Mouse (Mus musculus): ENCODE data around the gene Spsb1. TPM values are rescaled to one million over a fixed set of nuclear protein-coding genes. Genes with fewer than 3 reads are reported as not detected.

Gene Spsb1
- total and polyA plus RNA-seq, 3 experiments = 0.04 to 0.19 (median 0.07) TPM

DNA sequence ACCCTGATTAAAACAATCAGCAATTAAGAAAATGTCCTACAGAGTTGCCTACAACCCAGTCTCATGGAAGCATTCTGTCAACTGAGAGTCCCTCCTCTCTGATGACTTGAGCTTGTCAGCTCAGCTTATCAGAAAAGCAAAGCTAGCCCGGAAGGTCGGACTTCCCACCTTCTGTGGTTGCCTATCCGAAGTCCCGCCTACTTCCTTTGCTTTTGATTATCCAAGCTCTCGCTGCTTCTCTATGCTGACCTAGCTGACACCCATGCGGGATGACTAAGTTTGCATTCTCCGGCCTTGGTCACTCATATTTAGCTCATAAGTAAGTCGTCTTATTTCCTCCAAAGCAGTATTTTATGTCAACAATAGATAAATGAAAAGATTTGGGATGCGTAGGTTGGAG, 91.3 kb downstream of the Spsb1 start:
- Histone ChIP-seq H3K27me3 (replicated peaks) (peaks cover 68% of the 10 kb centered on the region), H3K4me2 (ENCODE audit: insufficient read depth, low read depth, poor library complexity, severe bottlenecking) (no peak overlapping the region), H3K4me3 (replicated peaks in 1 of 3; ENCODE audit: low read depth in 2 of 3, low read length in 2 of 3, poor library complexity in 1 of 3) (no peak overlapping the region), H3K36me3 (replicated peaks in 1 of 2; ENCODE audit: control insufficient read depth in 1 of 2, insufficient read depth in 1 of 2, low read length in 1 of 2) (no peaks in the 10 kb centered on the region), H3K4me1 (ENCODE audit: control insufficient read depth in 1 of 2, insufficient read depth in 2 of 2) (peaks cover 2 to 13% of the 10 kb centered on the region in 2 experiments; a peak in 3 of 4 replicates), H3K27ac (ENCODE audit: insufficient read depth, low read depth) (no peak overlapping the region), H3K79me2 (replicated peaks; ENCODE audit: control insufficient read depth, extremely low read depth, insufficient read depth, poor library complexity, severe bottlenecking) (no peaks in the 10 kb centered on the region), H3K9me3 (replicated peaks; ENCODE audit: low read length) (peaks cover 5% of the 10 kb centered on the region), H3K9ac (ENCODE audit: insufficient read depth, low read depth) (no peak overlapping the region)
- no peak for TF ChIP-seq MAZ (IDR thresholded peaks at IDR 0.05; ENCODE audit: low read depth, low read length)
- no peak for TF ChIP-seq GABPA (IDR thresholded peaks at IDR 0.05; ENCODE audit: insufficient replicate concordance, low read depth, low read length)
- no peak for TF ChIP-seq SMC3 (IDR thresholded peaks at IDR 0.05; ENCODE audit: low read depth, low read length)
- TF ChIP-seq MXI1 (IDR thresholded peaks at IDR 0.05; ENCODE audit: low read depth, low read length) = no peak
- no peak for TF ChIP-seq BHLHE40 (IDR thresholded peaks at IDR 0.05; ENCODE audit: low read depth, low read length)
- no peak for TF ChIP-seq EP300 (IDR thresholded peaks at IDR 0.05; ENCODE audit: low read length)
- no peak for TF ChIP-seq CHD1 (IDR thresholded peaks at IDR 0.05; ENCODE audit: low read depth, low read length)
- no peak for TF ChIP-seq USF1 (IDR thresholded peaks at IDR 0.05; ENCODE audit: low read depth, low read length)
- no peak for TF ChIP-seq CTCF (conservative IDR thresholded peaks at IDR 0.05 in 1 of 2, IDR thresholded peaks at IDR 0.05 in 1 of 2; ENCODE audit: low read depth in 2 of 2, low read length in 2 of 2)
- dilution Hi-C loops (cut with MboI; ENCODE audit: extremely low pct_ligation_motif_present, extremely low pct_unique_long_range_greater_than_20kb, low sequenced_read_pairs) = no loop called here
- no peak for DNase-seq (ENCODE audit: extremely low read depth)
- in situ Hi-C loops (cut with MboI; ENCODE audit: low pct_ligation_motif_present, low pct_unique_long_range_greater_than_20kb, low sequenced_read_pairs) = no loop called here

GRCm38 (mm10) chr4:149860393-149860792, 94.5 kb downstream of the Spsb1 start:
- no peak overlapping the region for H3K27ac ChIP-seq (ENCODE audit: insufficient read depth, low read depth)
- dilution Hi-C loops (cut with MboI; ENCODE audit: extremely low pct_ligation_motif_present, extremely low pct_unique_long_range_greater_than_20kb, low sequenced_read_pairs) = no loop called here
- in situ Hi-C loops (cut with MboI; ENCODE audit: low pct_ligation_motif_present, low pct_unique_long_range_greater_than_20kb, low sequenced_read_pairs) = no loop called here
- peaks cover 66% of the 10 kb centered on the region for H3K27me3 ChIP-seq (replicated peaks)
- H3K79me2 ChIP-seq (replicated peaks; ENCODE audit: control insufficient read depth, extremely low read depth, insufficient read depth, poor library complexity, severe bottlenecking) = no peaks in the 10 kb centered on the region
- peaks cover 5% of the 10 kb centered on the region for H3K9me3 ChIP-seq (replicated peaks; ENCODE audit: low read length)
- H3K36me3 ChIP-seq (replicated peaks in 1 of 2; ENCODE audit: control insufficient read depth in 1 of 2, insufficient read depth in 1 of 2, low read length in 1 of 2) = no peaks in the 10 kb centered on the region
- no peak overlapping the region for H3K4me3 ChIP-seq (replicated peaks in 1 of 3; ENCODE audit: low read depth in 2 of 3, low read length in 2 of 3, poor library complexity in 1 of 3)
- no peak overlapping the region for H3K4me2 ChIP-seq (ENCODE audit: insufficient read depth, low read depth, poor library complexity, severe bottlenecking)
- TF ChIP-seq MAFK (IDR thresholded peaks at IDR 0.05; ENCODE audit: insufficient replicate concordance, low read length) (peak; percentile 47; the same call in 1 of the 2 replicates), ZKSCAN1 (IDR thresholded peaks at IDR 0.05; ENCODE audit: borderline replicate concordance, low read depth, low read length) (no peak)
- peaks cover 3 to 23% of the 10 kb centered on the region in 2 experiments for H3K4me1 ChIP-seq (ENCODE audit: control insufficient read depth in 1 of 2, insufficient read depth in 2 of 2)
- no peak overlapping the region for H3K9ac ChIP-seq (ENCODE audit: insufficient read depth, low read depth)
- DNase-seq (ENCODE audit: extremely low read depth) = no peak

DNA sequence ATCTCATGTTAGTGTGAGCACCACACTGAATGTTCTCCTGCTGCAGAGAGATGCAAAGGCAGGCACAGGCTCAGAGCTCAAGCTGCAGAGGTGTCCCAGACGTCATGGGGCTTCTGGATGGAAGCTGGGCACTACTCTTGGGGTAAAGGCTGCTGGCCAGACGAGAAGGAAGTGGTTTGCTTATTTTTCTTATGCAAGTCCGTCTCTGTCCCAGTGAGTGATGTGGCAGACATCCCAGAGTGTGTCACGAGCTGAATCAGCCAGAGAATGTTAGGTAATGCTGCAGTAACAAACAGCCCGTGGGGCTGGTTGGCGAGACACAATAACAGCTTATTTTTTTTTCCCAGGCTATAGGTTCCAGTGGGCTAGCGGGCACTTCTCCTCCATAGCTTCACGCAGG, 96.3 kb downstream of the Spsb1 start:
- Histone ChIP-seq H3K9me3 (replicated peaks; ENCODE audit: low read length) (peaks cover 2% of the 10 kb centered on the region), H3K9ac (ENCODE audit: insufficient read depth, low read depth) (no peak overlapping the region), H3K27ac (ENCODE audit: insufficient read depth, low read depth) (no peak overlapping the region), H3K79me2 (replicated peaks; ENCODE audit: control insufficient read depth, extremely low read depth, insufficient read depth, poor library complexity, severe bottlenecking) (no peaks in the 10 kb centered on the region), H3K36me3 (replicated peaks in 1 of 2; ENCODE audit: control insufficient read depth in 1 of 2, insufficient read depth in 1 of 2, low read length in 1 of 2) (no peaks in the 10 kb centered on the region), H3K4me1 (ENCODE audit: control insufficient read depth in 1 of 2, insufficient read depth in 2 of 2) (peaks cover 10 to 41% of the 10 kb centered on the region in 2 experiments), H3K4me3 (replicated peaks in 1 of 3; ENCODE audit: low read depth in 2 of 3, low read length in 2 of 3, poor library complexity in 1 of 3) (no peak overlapping the region), H3K4me2 (ENCODE audit: insufficient read depth, low read depth, poor library complexity, severe bottlenecking) (no peak overlapping the region), H3K27me3 (replicated peaks) (peaks cover 62% of the 10 kb centered on the region)
- in situ Hi-C loops (cut with MboI; ENCODE audit: low pct_ligation_motif_present, low pct_unique_long_range_greater_than_20kb, low sequenced_read_pairs) = no loop called here
- TF ChIP-seq BHLHE40 (IDR thresholded peaks at IDR 0.05; ENCODE audit: low read depth, low read length) (0 out of 2 replicates have a peak, but pooled peaks have one; percentile 30), IRF4 (IDR thresholded peaks at IDR 0.05; ENCODE audit: low read depth, low read length) (no peak), ZKSCAN1 (IDR thresholded peaks at IDR 0.05; ENCODE audit: borderline replicate concordance, low read depth, low read length) (no peak)
- dilution Hi-C loops (cut with MboI; ENCODE audit: extremely low pct_ligation_motif_present, extremely low pct_unique_long_range_greater_than_20kb, low sequenced_read_pairs) = no loop called here
- DNase-seq (ENCODE audit: extremely low read depth) = no peak
